Mouse (Mus musculus): Measurements from ENCODE around the gene 1500011B03Rik. TPM values are rescaled to one million over a fixed set of nuclear protein-coding genes. Genes with fewer than 3 reads are reported as not detected.
A peak's percentile ranks its signal among the peaks of the same experiment; 100 is the strongest.

The 1500011B03Rik gene
- polyA plus RNA-seq, 1 experiment, result 89.4 TPM

DNA sequence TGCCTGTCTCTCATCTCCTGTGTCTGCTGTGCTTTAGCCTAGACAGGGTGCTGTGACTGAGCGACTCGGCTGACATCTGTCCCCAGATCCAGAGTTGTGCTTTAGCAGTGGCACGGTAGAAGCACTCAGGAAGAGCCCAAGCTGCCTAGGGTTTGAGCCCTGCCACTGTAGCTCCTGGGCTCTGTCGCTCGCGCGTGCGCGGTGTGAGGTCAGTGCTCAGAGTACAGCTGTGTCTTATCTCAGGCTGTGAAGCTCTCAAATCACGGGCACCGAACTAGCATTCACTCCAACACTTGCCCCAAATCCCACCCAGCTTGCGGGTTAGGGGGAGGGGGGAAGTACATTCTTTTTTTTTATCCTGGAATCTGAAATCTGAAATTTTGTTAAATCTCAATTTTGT lies 13.6 kb upstream of the 1500011B03Rik start:
- peaks cover 33% of the 10 kb centered on the region for H3K27me3 ChIP-seq (replicated peaks)
- no peaks in the 10 kb centered on the region for H3K9me3 ChIP-seq
- no peaks in the 10 kb centered on the region for H3K4me1 ChIP-seq
- H3K36me3 ChIP-seq (replicated peaks; ENCODE audit: low read length), result no peaks in the 10 kb centered on the region
- TF ChIP-seq FLI1 (IDR thresholded peaks at IDR 0.05; ENCODE audit: low read length) (no peak), GATA1 (IDR thresholded peaks at IDR 0.05; ENCODE audit: borderline replicate concordance, low read length) (no peak)
- H3K4me3 ChIP-seq (replicated peaks), result no peak overlapping the region

DNA sequence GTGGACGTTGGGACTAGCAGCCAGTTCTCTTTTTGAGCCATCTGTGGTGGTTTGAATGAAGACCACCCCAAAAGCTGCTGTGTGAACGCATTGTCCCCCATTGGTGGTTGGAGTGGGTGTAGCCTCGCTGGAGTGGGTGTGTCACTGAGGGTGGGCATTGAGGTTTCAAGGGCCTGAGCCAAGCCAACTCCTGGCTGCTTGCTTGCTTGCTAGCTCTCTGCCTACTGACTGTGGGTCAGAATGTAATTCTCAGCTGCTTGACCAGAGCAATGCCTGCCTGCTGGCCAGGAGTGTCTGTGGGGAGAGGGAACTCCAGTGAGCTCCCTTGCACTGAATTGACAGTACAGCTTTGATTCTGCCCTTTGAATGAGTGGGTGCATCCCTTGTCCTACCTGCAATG lies 6.5 kb upstream of the 1500011B03Rik start:
- no peak overlapping the region for H3K4me3 ChIP-seq (replicated peaks)
- H3K36me3 ChIP-seq (replicated peaks; ENCODE audit: low read length), result no peaks in the 10 kb centered on the region
- H3K27me3 ChIP-seq (replicated peaks), result peaks cover 15% of the 10 kb centered on the region
- H3K4me1 ChIP-seq, result peaks cover 13% of the 10 kb centered on the region
- H3K9me3 ChIP-seq, result peaks cover 4% of the 10 kb centered on the region; the same call in 1 of the 2 replicates
- no peak for TF ChIP-seq FLI1 (IDR thresholded peaks at IDR 0.05; ENCODE audit: low read length)

DNA sequence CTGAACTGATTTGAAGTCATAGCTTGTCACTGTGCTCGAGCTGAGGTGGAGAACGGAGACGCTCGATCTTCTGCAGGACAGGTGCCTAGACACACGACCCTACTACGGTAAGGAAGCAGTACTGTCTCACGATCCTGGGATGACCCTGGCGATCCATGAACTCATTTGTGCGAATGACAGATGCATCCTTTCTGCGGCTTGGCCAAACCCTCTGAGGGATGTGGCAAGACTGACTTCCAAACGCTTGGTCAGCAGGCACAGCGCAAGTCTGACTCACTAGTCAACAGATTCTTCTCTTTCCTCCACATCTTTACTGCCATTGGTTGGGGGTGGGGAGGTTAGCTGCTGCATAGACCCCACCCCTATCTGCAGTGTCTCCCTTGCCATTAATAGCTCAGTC lies 4.2 kb upstream of the 1500011B03Rik start:
- Histone ChIP-seq H3K9me3 (peaks cover 4% of the 10 kb centered on the region; the same call in 1 of the 2 replicates), H3K36me3 (replicated peaks; ENCODE audit: low read length) (no peaks in the 10 kb centered on the region), H3K4me3 (replicated peaks) (peak overlapping the region; percentile 70), H3K4me1 (peaks cover 19% of the 10 kb centered on the region), H3K27me3 (replicated peaks) (peaks cover 6% of the 10 kb centered on the region)
- TF ChIP-seq FLI1 (IDR thresholded peaks at IDR 0.05; ENCODE audit: low read length) (no peak), GATA1 (IDR thresholded peaks at IDR 0.05; ENCODE audit: borderline replicate concordance, low read length) (no peak)

DNA sequence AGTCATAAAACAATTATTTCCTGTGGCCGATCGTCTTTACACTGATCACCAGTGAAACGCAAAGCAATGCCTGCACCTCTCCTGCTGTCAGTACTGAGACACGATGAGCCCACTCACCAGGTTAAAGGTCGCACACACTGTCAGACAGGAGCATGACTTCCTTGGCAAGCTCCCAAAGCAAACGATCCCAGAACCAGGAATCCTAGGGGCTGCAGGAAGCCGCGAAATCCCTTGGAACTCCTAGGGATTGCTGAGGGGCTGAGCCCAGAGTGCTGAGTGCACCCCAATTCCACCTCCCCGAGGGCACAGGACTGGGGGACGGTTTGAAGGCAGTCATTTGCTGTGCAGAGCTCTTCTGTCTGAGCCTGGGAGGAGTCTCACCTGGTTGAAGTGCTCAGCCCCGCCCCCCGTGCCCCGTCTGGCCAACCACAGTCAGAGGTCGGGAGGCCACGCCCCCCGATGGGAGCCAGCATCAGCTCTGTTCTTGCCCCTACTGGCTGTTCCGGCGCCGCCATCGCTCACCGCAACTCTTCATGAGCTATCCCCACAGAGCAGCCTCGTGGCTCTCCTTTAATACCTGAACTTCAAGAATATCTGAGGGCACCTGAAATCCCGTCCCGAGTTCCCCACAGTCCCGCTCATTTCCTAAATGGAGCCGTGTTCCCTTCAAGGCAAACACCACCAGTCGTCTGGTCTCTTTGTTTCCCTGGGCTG lies 2.9 kb upstream of the 1500011B03Rik start:
- TF ChIP-seq FLI1 (IDR thresholded peaks at IDR 0.05; ENCODE audit: low read length) (no peak), GATA1 (IDR thresholded peaks at IDR 0.05; ENCODE audit: borderline replicate concordance, low read length) (no peak)

DNA sequence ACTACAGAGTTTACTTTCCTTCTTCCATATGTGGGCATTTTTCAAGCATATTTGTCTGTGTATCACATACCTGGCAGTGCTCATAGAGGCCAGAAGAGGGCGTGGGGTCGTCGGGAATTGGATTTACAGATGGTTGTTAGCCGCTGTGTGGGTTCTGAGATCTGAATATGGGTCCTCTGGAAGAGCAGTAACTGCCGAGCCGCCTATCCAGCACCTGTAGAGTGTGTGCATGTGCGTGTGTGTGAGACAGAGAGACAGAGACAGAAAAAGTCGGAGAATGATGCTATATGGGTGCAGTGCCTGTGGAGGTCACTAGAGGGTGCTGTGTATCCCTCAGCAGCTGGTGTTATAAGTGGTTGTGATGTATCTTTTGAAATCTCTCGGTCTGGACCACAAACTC lies 929 bp upstream of the 1500011B03Rik start:
- Histone ChIP-seq H3K9me3 (peaks cover 18% of the 10 kb centered on the region), H3K36me3 (replicated peaks; ENCODE audit: low read length) (peaks cover 10% of the 10 kb centered on the region), H3K4me3 (replicated peaks) (peak overlapping the region; percentile 84), H3K4me1 (peaks cover 21% of the 10 kb centered on the region), H3K27me3 (replicated peaks) (peaks cover 3% of the 10 kb centered on the region)
- no peak for TF ChIP-seq FLI1 (IDR thresholded peaks at IDR 0.05; ENCODE audit: low read length)
- TF ChIP-seq GATA1 (IDR thresholded peaks at IDR 0.05; ENCODE audit: borderline replicate concordance, low read length), result no peak

More for the DNA sequence above, 2.9 kb upstream of the 1500011B03Rik start:
- peaks cover 19% of the 10 kb centered on the region for H3K4me1 ChIP-seq
- peaks cover 5% of the 10 kb centered on the region for H3K36me3 ChIP-seq (replicated peaks; ENCODE audit: low read length)
- H3K4me3 ChIP-seq (replicated peaks), result peak overlapping the region; percentile 85
- H3K9me3 ChIP-seq, result peaks cover 11% of the 10 kb centered on the region
- peaks cover 6% of the 10 kb centered on the region for H3K27me3 ChIP-seq (replicated peaks)

DNA sequence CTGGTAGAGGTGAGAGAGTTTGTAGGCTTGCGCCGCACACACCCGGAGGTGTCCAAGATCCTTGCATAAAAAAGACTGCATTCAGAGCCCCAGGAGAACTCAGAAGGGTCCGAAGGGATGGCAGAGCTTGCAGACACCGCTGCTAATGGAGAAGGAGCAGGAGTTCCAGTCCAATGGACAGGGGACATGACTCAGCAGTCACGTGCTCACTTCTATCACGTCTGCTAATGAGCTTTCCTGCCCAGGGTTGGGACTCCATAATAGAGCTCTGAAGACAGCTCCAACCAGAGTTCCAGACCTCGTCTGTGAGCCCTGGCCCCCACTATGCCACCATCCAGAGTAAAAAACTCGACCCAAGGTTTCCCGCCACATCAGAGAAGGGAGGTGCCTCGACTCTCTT lies 5.1 kb downstream of the 1500011B03Rik start:
- Histone ChIP-seq H3K4me3 (replicated peaks) (peak overlapping the region; percentile 70), H3K36me3 (replicated peaks; ENCODE audit: low read length) (peaks cover 10% of the 10 kb centered on the region), H3K9me3 (peaks cover 14% of the 10 kb centered on the region), H3K4me1 (peaks cover 29% of the 10 kb centered on the region), H3K27me3 (replicated peaks) (no peaks in the 10 kb centered on the region)
- TF ChIP-seq GATA1 (IDR thresholded peaks at IDR 0.05; ENCODE audit: borderline replicate concordance, low read length) (no peak), FLI1 (IDR thresholded peaks at IDR 0.05; ENCODE audit: low read length) (no peak)

DNA sequence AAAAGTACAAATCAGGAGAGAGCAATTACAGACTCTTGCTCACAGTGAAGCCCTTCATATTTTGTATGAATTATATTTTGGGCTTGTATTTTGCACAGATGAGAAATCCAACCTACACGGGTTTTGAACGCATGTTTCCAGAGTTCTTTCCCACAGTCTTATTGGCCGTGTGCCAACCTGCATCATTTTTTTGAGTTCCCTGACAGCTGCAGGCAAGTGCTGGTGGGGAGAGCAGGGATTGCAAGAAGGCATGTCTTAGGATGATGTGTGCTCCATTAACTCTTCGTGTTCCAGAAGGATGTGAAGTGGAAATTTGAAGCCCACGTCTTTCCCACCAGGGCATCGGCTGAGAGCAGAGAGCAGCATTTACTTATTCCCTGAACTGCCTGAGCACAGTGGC lies 6.7 kb downstream of the 1500011B03Rik start:
- Histone ChIP-seq H3K9me3 (peaks cover 10% of the 10 kb centered on the region), H3K36me3 (replicated peaks; ENCODE audit: low read length) (peaks cover 14% of the 10 kb centered on the region), H3K27me3 (replicated peaks) (no peaks in the 10 kb centered on the region), H3K4me1 (peaks cover 41% of the 10 kb centered on the region), H3K4me3 (replicated peaks) (no peak overlapping the region)
- no peak for TF ChIP-seq GATA1 (IDR thresholded peaks at IDR 0.05; ENCODE audit: borderline replicate concordance, low read length)
- TF ChIP-seq FLI1 (IDR thresholded peaks at IDR 0.05; ENCODE audit: low read length), result no peak

DNA sequence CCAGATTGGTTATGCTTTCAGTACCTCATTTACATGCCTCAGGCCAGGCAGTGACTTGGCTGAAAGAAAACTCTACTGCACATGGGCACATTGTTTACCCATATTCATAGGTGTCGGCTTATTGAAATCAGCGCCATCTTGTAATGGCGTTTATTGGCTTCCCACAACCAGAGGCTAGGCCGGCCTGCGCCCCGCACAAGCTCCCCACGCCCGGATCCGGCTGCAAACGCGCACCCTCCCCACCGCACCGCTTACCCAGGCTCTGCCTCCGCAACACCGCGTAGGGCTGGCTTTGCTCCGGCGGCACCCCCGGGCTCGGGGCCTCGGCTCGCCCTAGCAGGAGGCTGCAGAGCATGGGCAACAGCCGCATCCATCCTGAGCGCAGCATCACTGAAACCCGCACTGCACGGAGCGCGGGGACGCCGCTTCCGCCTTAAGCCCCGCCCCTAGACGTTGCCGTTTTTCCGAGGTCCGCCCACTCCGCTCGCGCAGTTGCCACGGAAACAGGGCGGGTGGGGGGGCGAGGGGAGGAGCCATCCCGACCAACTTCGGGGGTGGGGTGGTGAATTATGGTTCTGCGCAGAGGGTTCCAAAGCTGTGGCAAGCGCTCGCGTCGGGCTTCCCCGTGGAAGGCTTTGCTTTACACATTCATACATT lies 9.6 kb downstream of the 1500011B03Rik start:
- Histone ChIP-seq H3K4me1 (peaks cover 65% of the 10 kb centered on the region), H3K36me3 (replicated peaks; ENCODE audit: low read length) (peaks cover 31% of the 10 kb centered on the region), H3K9me3 (no peaks in the 10 kb centered on the region), H3K4me3 (replicated peaks) (peak overlapping the region; percentile 96), H3K27me3 (replicated peaks) (no peaks in the 10 kb centered on the region)
- TF ChIP-seq GATA1 (IDR thresholded peaks at IDR 0.05; ENCODE audit: borderline replicate concordance, low read length), result no peak
- no peak for TF ChIP-seq FLI1 (IDR thresholded peaks at IDR 0.05; ENCODE audit: low read length)

DNA sequence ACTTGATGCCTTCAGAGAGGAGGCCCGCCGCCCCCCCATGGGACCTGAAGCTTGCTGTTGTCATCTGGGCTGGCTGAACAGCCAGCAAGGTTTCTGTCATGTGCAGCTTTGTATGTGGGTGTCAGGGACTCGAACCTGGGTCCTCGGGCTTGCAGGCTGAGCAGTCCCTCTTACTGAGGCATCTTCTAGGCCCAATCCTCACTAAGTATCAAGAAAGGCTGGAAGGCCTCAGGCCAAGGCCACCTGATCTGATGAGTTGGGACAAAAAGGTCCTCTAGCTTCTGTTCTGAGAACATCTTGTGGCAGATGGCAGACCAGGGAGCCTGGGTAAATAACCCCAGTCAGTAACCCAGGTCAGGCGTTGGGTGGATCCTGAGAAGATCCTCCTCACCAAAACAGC lies 13.4 kb downstream of the 1500011B03Rik start:
- Histone ChIP-seq H3K36me3 (replicated peaks; ENCODE audit: low read length) (peaks cover 43% of the 10 kb centered on the region), H3K4me1 (peaks cover 84% of the 10 kb centered on the region), H3K27me3 (replicated peaks) (no peaks in the 10 kb centered on the region), H3K4me3 (replicated peaks) (peak overlapping the region; percentile 33), H3K9me3 (no peaks in the 10 kb centered on the region)
- no peak for TF ChIP-seq GATA1 (IDR thresholded peaks at IDR 0.05; ENCODE audit: borderline replicate concordance, low read length)
- no peak for TF ChIP-seq FLI1 (IDR thresholded peaks at IDR 0.05; ENCODE audit: low read length)

DNA sequence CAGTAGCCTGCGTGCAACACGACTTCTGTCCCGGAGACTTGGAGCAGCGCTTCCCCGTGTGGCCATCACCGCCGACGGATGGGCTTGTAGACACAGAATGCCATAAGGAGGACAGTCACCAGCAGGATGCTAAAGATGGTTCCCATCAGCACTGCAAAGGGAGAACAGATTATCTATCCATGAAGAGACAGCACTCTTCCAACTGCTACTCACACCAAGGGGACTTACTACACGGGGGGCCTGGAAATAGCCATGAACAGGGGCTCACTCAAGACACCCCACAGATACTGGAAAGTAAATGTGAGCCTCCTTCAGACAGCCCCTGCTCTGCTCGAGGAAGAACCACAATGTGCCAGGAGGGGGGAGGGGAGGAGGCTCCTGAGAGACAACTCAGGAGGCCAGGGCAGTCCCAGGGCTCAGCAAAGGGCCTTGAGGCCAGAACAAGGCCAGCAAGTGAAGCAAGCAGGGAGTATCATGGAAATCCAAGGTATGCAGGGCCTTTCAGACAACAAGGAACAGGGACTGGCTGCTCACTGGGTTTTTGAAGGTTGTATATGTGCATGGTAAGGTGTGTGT lies 14.0 kb downstream of the 1500011B03Rik start:
- Histone ChIP-seq H3K9me3 (no peaks in the 10 kb centered on the region), H3K27me3 (replicated peaks) (no peaks in the 10 kb centered on the region), H3K4me3 (replicated peaks) (peak overlapping the region; percentile 33), H3K36me3 (replicated peaks; ENCODE audit: low read length) (peaks cover 48% of the 10 kb centered on the region), H3K4me1 (peaks cover 90% of the 10 kb centered on the region)
- TF ChIP-seq FLI1 (IDR thresholded peaks at IDR 0.05; ENCODE audit: low read length), result no peak
- TF ChIP-seq GATA1 (IDR thresholded peaks at IDR 0.05; ENCODE audit: borderline replicate concordance, low read length), result no peak
